Mouse (Mus musculus) forebrain, postnatal 0 days (tissue): ENCODE results near the gene Trim43a. TPM values are rescaled to one million over a fixed set of nuclear protein-coding genes. Genes with fewer than 3 reads are reported as not detected.
"Not testable (repeated sequence)": the region's sequence is repeated elsewhere in the genome, so short reads cannot be mapped to it uniquely, and the experiment has no call there.

Source experiments
- ATAC-seq: fragments of 200-750 bp; cut with Nextera tagmentation; 2 replicates; pipeline ENCODE4 v1.8.0; 2017; ENCODE audit warnings: mild to moderate bottlenecking, moderate library complexity
- DNase-seq: peaks from one replicate; pipeline ENCODE4 v3.0.0-alpha.2; 2015
- H3K27ac ChIP-seq: fragments of 300-500 bp; sonication (generic); 2 replicates; pipeline ENCODE4 v1.5.1; 2014; ENCODE audit warnings: low read depth, mild to moderate bottlenecking, antibody characterized with exemption, low read length, moderate library complexity, mixed read lengths
- H3K27me3 ChIP-seq: fragments of 300-500 bp; sonication (generic); 2 replicates; pipeline ENCODE4 v1.6.1; 2014; ENCODE audit warnings: mild to moderate bottlenecking, low read length, mixed read lengths; ENCODE audit not compliant: insufficient read depth
- H3K36me3 ChIP-seq: fragments of 300-500 bp; sonication (generic); 2 replicates; pipeline ENCODE4 v1.6.1; 2014; ENCODE audit warnings: mild to moderate bottlenecking, moderate library complexity; ENCODE audit not compliant: insufficient read depth
- H3K4me1 ChIP-seq: fragments of 300-500 bp; sonication (generic); 2 replicates; pipeline ENCODE4 v1.6.1; 2014; ENCODE audit warnings: antibody characterized with exemption; ENCODE audit not compliant: insufficient read depth
- H3K4me2 ChIP-seq: fragments of 300-500 bp; sonication (generic); 2 replicates; pipeline ENCODE4 v1.6.1; 2014; ENCODE audit warnings: low read depth, mild to moderate bottlenecking, moderate library complexity
- H3K4me3 ChIP-seq: fragments of 300-500 bp; sonication (generic); 2 replicates; pipeline ENCODE4 v1.5.1; 2014; ENCODE audit warnings: low read depth, low read length, mixed read lengths
- H3K9ac ChIP-seq: fragments of 300-500 bp; sonication (generic); 2 replicates; pipeline ENCODE4 v1.6.1; 2014; ENCODE audit warnings: mild to moderate bottlenecking
- H3K9me3 ChIP-seq: fragments of 300-500 bp; sonication (generic); 2 replicates; pipeline ENCODE4 v1.6.1; 2016; ENCODE audit warnings: low read length
- WGBS: fragments of 180-500 bp; shearing (Covaris S2); extraction: QIAGEN DNeasy Blood & Tissue Kit; methylation state at CpG from one replicate; pipeline ENCODE4 v1.1.7; 2014; 5-methylcytosine and 5-hydroxymethylcytosine counted together
- polyA plus RNA-seq: library from polyadenylated mRNA; unstranded; fragments of >200 nt; fragmentation: Nextera tagmentation; extraction: Ambion mirVana; gene quantifications from 2 replicates; pipeline ENCODE4 v1.2.1, GENCODE M21; 2015
- total RNA-seq: library from RNA; depleted of rRNA; stranded (reverse); fragments of >200 nt; gene quantifications from 2 replicates; pipeline ENCODE4 v1.2.3, GENCODE M21; 2014; rRNA removed

The Trim43a gene
- total and polyA plus RNA-seq, 2 experiments from 2014 or later = 0.13 TPM; not detected in 1

DNA sequence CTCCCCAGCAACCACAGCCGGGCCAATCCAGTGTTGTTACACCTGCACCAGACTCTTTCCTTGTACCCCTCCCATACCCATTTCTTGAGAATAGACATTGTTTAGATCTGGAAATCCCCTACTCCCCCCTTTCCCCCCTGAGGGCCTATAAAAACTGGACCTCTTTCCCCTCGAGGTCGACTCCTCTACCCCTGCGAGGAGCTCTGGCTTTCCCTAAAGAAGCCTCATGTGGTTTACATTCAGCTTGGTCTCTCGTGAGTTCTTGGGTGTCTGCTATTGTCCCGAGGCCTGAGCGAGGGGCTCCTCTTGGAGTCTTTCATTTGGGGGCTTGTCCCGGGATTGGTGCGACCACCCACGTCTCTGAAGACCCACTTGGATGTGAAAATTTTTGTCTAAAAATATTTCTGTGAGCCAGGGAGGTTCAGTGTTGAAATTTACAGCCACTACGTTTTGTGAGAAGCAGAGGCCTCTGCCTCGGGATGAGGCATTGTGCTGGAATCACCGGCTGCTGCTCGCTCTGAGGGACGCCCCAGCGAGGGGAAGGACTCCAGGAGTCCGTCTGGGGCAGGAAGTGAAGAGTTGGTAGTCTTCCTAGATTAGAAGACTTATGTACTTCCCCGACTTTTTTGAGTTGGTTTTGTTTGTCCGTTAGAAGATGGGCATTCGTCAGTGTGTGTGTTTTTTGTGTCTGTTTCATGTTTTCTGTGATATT is 45.3 kb downstream of the Trim43a start:
- H3K9me3 ChIP-seq, H3K4me1 ChIP-seq, H3K27ac ChIP-seq, H3K9ac ChIP-seq, H3K27me3 ChIP-seq, H3K36me3 ChIP-seq, DNase-seq, H3K4me2 ChIP-seq, H3K4me3 ChIP-seq, ATAC-seq: not testable (repeated sequence)
- WGBS = 61% methylated on average over 13 of the region's 20 CpGs

DNA sequence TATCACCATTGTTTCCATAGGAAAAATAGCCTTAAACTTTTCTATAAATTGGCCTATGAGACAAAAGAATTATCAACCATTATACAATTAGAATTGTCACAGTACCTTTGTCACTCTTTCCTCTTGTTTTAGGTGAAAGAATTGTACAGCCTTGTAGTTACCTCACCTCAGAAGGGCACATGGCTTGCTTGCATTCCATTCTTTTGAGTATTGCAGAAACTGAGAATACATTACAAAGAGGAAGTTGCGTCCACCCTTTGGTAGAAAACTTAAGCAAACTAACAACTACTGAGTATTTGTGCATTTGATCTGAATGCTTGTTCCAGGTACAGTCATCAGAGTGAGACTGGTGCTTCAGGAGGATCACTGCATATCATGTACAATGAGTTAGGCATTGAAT is 57.4 kb downstream of the Trim43a start:
- H3K4me1 ChIP-seq, H3K4me3 ChIP-seq, H3K9me3 ChIP-seq, ATAC-seq, H3K27me3 ChIP-seq, H3K36me3 ChIP-seq, H3K27ac ChIP-seq, H3K4me2 ChIP-seq, H3K9ac ChIP-seq, DNase-seq: not testable (repeated sequence)
- 90% methylated on average over 1 of the region's 1 CpGs for WGBS

Other genes with a start within 250 kb of the Trim43a start
- gene Snx14, start 141.9 kb upstream of the Trim43a start, total RNA-seq = 30.2 and 31.3 TPM in 2 replicates
- 17.8 and 25.3 TPM in 2 replicates for gene Snx14, start 141.9 kb upstream of the Trim43a start, polyA plus RNA-seq
- 0.38 and 2.2 TPM in 2 replicates for gene Gm20537, start 124.3 kb upstream of the Trim43a start, total RNA-seq
- not detected in 2 replicates for gene Gm20537, start 124.3 kb upstream of the Trim43a start, polyA plus RNA-seq
- 138 and 149 TPM in 2 replicates for gene Syncrip, start 98.3 kb upstream of the Trim43a start, total RNA-seq
- 82.5 and 86.4 TPM in 2 replicates for gene Syncrip, start 98.3 kb upstream of the Trim43a start, polyA plus RNA-seq
- gene Zfp949, start 32.9 kb upstream of the Trim43a start, total RNA-seq = 18.6 and 25.0 TPM in 2 replicates
- 9.0 and 13.5 TPM in 2 replicates for gene Zfp949, start 32.9 kb upstream of the Trim43a start, polyA plus RNA-seq
- 11.2 and 14.8 TPM in 2 replicates for gene Mthfsl, start 139.4 kb downstream of the Trim43a start, total RNA-seq
- 41.8 and 52.8 TPM in 2 replicates for gene Mthfsl, start 139.4 kb downstream of the Trim43a start, polyA plus RNA-seq
- gene Bcl2a1d, start 151.0 kb downstream of the Trim43a start, total RNA-seq = 0.62 TPM in 1 of 2 replicates, not detected in the other
- gene Bcl2a1d, start 151.0 kb downstream of the Trim43a start, polyA plus RNA-seq = not detected in 2 replicates